Mouse (Mus musculus) bone marrow macrophage, adult 2 months (primary cell): ENCODE measurements around the gene Ddx39.

Experiments used
- CTCF ChIP-seq: IDR thresholded peaks from 2 replicates; pipeline ENCODE4 v1.5.1; 2012; ENCODE audit warnings: low read depth, mild to moderate bottlenecking, low read length, moderate library complexity
- POLR2A ChIP-seq: IDR thresholded peaks from 2 replicates; pipeline ENCODE4 v1.6.1; 2012; ENCODE audit warnings: mild to moderate bottlenecking, low read depth, low read length, borderline replicate concordance

DNA sequence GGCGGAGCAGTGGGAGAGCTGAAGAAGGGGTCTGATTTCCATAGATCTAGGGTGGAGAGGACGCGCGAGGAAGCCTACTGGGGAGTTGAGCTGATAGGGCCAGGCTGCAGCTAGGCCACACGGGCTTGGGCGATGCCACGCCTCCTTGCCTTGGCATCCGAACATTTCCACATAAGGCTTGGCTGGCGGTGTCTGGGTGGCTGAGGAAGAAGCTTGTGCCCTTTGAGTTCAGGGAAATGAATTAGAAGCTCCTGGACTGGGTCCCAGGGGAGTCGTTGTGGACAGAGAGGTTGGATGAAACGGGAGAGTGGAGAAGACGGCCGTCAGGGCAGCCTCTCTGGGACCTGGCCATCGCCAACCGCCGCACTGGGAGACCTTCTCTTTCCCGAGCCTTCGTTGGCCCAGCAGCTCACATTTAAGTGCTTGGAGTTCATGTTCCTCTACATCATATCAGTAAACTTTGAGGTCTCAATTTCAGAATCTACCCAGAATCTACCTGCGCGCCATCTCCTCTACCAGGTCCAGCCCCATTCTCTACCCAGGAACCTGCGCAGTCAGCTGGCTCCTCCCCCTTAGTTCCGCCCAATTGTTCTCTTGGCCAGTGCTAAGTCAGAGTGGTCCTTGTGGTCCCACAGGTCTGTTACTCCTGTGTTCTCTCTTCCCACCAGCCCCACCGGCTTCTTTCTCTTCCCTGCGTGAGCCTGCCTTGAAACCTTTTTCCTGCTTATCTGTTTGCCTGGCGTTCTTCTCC, 57.9 kb downstream of the Ddx39 start:
- TF ChIP-seq POLR2A: no peak
- no peak for TF ChIP-seq CTCF
